Mouse (Mus musculus): ENCODE results near the gene Mical2. TPM values are rescaled to one million over a fixed set of nuclear protein-coding genes. Genes with fewer than 3 reads are reported as not detected.
A peak's percentile ranks its signal among the peaks of the same experiment; 100 is the strongest.

Gene Mical2
- polyA plus RNA-seq, 1 experiment from 2014 or later = 15.3 TPM

GRCm38 (mm10) chr7:112331804-112332203, 106.1 kb downstream of the Mical2 start:
- DNase-seq (no peak), ATAC-seq (ENCODE audit: insufficient read depth) (no peak)
- Histone ChIP-seq H3K9me3 (ENCODE audit: low read depth, low read length) (no peaks in the 10 kb centered on the region), H3K27me3 (ENCODE audit: insufficient read depth, low read length) (no peaks in the 10 kb centered on the region), H3K36me3 (ENCODE audit: insufficient read depth) (peaks cover 23% of the 10 kb centered on the region; the same call in 1 of the 2 replicates), H3K4me2 (no peak overlapping the region), H3K4me3 (ENCODE audit: low read depth, low read length) (no peak overlapping the region), H3K9ac (no peak overlapping the region), H3K4me1 (ENCODE audit: insufficient read depth) (no peaks in the 10 kb centered on the region), H3K27ac (ENCODE audit: low read depth) (no peak overlapping the region)
- no peak for TF ChIP-seq CTCF (IDR thresholded peaks at IDR 0.05; ENCODE audit: low read depth)
- WGBS = 63% methylated on average over 8 of the region's 8 CpGs

DNA sequence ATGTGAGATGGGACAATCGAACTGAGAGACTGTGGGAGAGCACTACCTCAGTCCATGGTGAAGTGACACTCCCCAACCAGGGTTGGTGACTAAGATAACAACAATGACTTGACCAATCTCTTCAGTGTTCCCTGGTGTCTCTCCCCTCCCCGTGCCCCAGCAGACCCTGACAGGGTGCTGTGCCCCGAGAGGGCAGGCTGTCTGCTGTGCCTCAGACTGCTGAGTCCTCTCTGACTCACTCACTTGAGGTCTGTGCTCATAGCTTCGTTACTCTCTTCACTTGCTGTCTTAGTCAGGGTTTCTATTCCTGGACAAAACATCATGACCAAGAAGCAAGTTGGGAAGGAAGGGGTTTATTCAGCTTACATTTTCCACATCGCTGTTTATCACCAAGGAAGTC, 106.8 kb downstream of the Mical2 start:
- ATAC-seq (ENCODE audit: insufficient read depth) = no peak
- TF ChIP-seq CTCF (IDR thresholded peaks at IDR 0.05; ENCODE audit: low read depth) = no peak
- Histone ChIP-seq H3K4me3 (ENCODE audit: low read depth, low read length) (no peak overlapping the region), H3K4me2 (no peak overlapping the region), H3K4me1 (ENCODE audit: insufficient read depth) (no peaks in the 10 kb centered on the region), H3K27ac (ENCODE audit: low read depth) (no peak overlapping the region), H3K9me3 (ENCODE audit: low read depth, low read length) (no peaks in the 10 kb centered on the region), H3K9ac (no peak overlapping the region), H3K27me3 (ENCODE audit: insufficient read depth, low read length) (no peaks in the 10 kb centered on the region), H3K36me3 (ENCODE audit: insufficient read depth) (peaks cover 22% of the 10 kb centered on the region; the same call in 1 of the 2 replicates)
- WGBS = 69% methylated on average over 5 of the region's 5 CpGs
- DNase-seq = no peak

- Histone ChIP-seq H3K4me2 (no peak overlapping the region), H3K27me3 (ENCODE audit: insufficient read depth, low read length) (no peaks in the 10 kb centered on the region), H3K36me3 (ENCODE audit: insufficient read depth) (peaks cover 17% of the 10 kb centered on the region; the same call in 1 of the 2 replicates), H3K9ac (no peak overlapping the region), H3K9me3 (ENCODE audit: low read depth, low read length) (no peaks in the 10 kb centered on the region), H3K4me1 (ENCODE audit: insufficient read depth) (no peaks in the 10 kb centered on the region), H3K27ac (ENCODE audit: low read depth) (no peak overlapping the region), H3K4me3 (ENCODE audit: low read depth, low read length) (no peak overlapping the region)
- WGBS = 74% methylated on average over 7 of the region's 7 CpGs
- no peak for ATAC-seq (ENCODE audit: insufficient read depth)
- no peak for DNase-seq
- TF ChIP-seq CTCF (IDR thresholded peaks at IDR 0.05; ENCODE audit: low read depth) = no peak
Measured at GRCm38 (mm10) chr7:112333404-112333803, 107.7 kb downstream of the Mical2 start.

GRCm38 (mm10) chr7:112336213-112336631, 110.6 kb downstream of the Mical2 start:
- no peak for TF ChIP-seq CTCF (IDR thresholded peaks at IDR 0.05; ENCODE audit: low read depth)
- Histone ChIP-seq H3K27me3 (ENCODE audit: insufficient read depth, low read length) (no peaks in the 10 kb centered on the region), H3K4me1 (ENCODE audit: insufficient read depth) (no peaks in the 10 kb centered on the region), H3K4me2 (peak overlapping the region; percentile 26; the same call in 1 of the 2 replicates), H3K9me3 (ENCODE audit: low read depth, low read length) (no peaks in the 10 kb centered on the region), H3K4me3 (ENCODE audit: low read depth, low read length) (no peak overlapping the region), H3K27ac (ENCODE audit: low read depth) (peak overlapping the region; percentile 38; the same call in 1 of the 2 replicates), H3K36me3 (ENCODE audit: insufficient read depth) (peaks cover 9% of the 10 kb centered on the region; the same call in 1 of the 2 replicates), H3K9ac (no peak overlapping the region)
- DNase-seq (peak; percentile 66), ATAC-seq (ENCODE audit: insufficient read depth) (peak; percentile 47; the same call in 1 of the 2 replicates)
- WGBS = 47% methylated on average over 6 of the region's 6 CpGs

- H3K4me1 ChIP-seq (ENCODE audit: insufficient read depth) = no peaks in the 10 kb centered on the region
- peaks cover 7% of the 10 kb centered on the region; the same call in 1 of the 2 replicates for H3K36me3 ChIP-seq (ENCODE audit: insufficient read depth)
- H3K4me3 ChIP-seq (ENCODE audit: low read depth, low read length) = no peak overlapping the region
- 42% methylated on average over 15 of the region's 15 CpGs for WGBS
- H3K9ac ChIP-seq = no peak overlapping the region
- H3K27ac ChIP-seq (ENCODE audit: low read depth) = peak overlapping the region; percentile 38; the same call in 1 of the 2 replicates
- H3K4me2 ChIP-seq = peak overlapping the region; percentile 26
- peak; percentile 55 for DNase-seq
- H3K27me3 ChIP-seq (ENCODE audit: insufficient read depth, low read length) = no peaks in the 10 kb centered on the region
- TF ChIP-seq CTCF (IDR thresholded peaks at IDR 0.05; ENCODE audit: low read depth) = no peak
- no peaks in the 10 kb centered on the region for H3K9me3 ChIP-seq (ENCODE audit: low read depth, low read length)
- ATAC-seq (ENCODE audit: insufficient read depth) = peak; percentile 48
Measured at GRCm38 (mm10) chr7:112336769-112337168, 111.1 kb downstream of the Mical2 start.

GRCm38 (mm10) chr7:112337736-112338135, 112.1 kb downstream of the Mical2 start:
- DNase-seq = no peak
- ATAC-seq (ENCODE audit: insufficient read depth) = no peak
- no peaks in the 10 kb centered on the region for H3K4me1 ChIP-seq (ENCODE audit: insufficient read depth)

GRCm38 (mm10) chr7:112341052-112341451, 115.4 kb downstream of the Mical2 start:
- no peak overlapping the region for H3K9ac ChIP-seq
- H3K36me3 ChIP-seq (ENCODE audit: insufficient read depth) = no peaks in the 10 kb centered on the region
- H3K27ac ChIP-seq (ENCODE audit: low read depth) = no peak overlapping the region
- 70% methylated on average over 3 of the region's 3 CpGs for WGBS
- no peak overlapping the region for H3K4me3 ChIP-seq (ENCODE audit: low read depth, low read length)
- no peaks in the 10 kb centered on the region for H3K4me1 ChIP-seq (ENCODE audit: insufficient read depth)
- ATAC-seq (ENCODE audit: insufficient read depth) (no peak), DNase-seq (no peak)
- TF ChIP-seq CTCF (IDR thresholded peaks at IDR 0.05; ENCODE audit: low read depth) = no peak
- H3K9me3 ChIP-seq (ENCODE audit: low read depth, low read length) = no peaks in the 10 kb centered on the region
- H3K4me2 ChIP-seq = no peak overlapping the region
- no peaks in the 10 kb centered on the region for H3K27me3 ChIP-seq (ENCODE audit: insufficient read depth, low read length)

More at GRCm38 (mm10) chr7:112337736-112338135, 112.1 kb downstream of the Mical2 start:
- Histone ChIP-seq H3K4me3 (ENCODE audit: low read depth, low read length) (no peak overlapping the region), H3K9ac (no peak overlapping the region), H3K9me3 (ENCODE audit: low read depth, low read length) (no peaks in the 10 kb centered on the region), H3K27me3 (ENCODE audit: insufficient read depth, low read length) (no peaks in the 10 kb centered on the region), H3K4me2 (no peak overlapping the region), H3K27ac (ENCODE audit: low read depth) (no peak overlapping the region), H3K36me3 (ENCODE audit: insufficient read depth) (no peaks in the 10 kb centered on the region)
- WGBS = 68% methylated on average over 5 of the region's 5 CpGs
- no peak for TF ChIP-seq CTCF (IDR thresholded peaks at IDR 0.05; ENCODE audit: low read depth)

Data from lung, embryonic 14.5 days (tissue).